In the genomic region with DNA sequence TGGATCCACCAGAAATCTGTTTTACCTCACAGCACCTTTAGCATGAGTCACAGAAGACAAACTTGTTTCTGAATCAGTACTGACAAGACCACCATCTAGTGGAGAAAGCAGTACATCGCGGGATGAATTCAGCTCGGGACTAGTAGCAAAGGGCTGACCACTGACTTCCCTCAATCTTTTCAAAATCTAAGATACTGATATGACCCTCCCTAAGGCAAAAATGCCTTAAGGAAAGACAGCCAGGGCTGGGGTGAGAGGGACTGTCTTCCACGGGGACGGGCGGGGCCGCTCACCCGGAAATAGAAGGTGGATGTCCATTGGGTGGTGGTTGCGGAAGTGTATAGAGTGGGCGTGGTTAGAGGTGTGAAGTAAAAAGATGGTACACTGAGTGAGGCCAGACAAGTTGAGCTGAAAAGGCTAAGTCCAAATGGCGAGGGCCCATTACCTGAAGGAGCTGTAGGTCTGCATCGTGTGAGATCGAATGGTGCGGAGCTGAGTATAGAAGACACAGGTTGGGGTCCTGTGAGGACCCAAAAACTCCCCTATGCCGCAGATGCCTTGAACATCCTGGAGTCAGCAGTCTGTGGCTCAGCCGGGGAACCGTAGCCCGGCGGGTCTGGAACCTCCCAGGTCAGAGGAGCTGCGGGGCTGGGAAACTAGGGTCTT, we compare ENCODE assay signal across 7 mouse cellular contexts. TPM values are rescaled to one million over a fixed set of nuclear protein-coding genes. Genes with fewer than 3 reads are reported as not detected.
A peak's percentile ranks its signal among the peaks of the same experiment; 100 is the strongest.
DNase-seq lines count a peak whose midpoint lies in the region; ATAC-seq and TF ChIP-seq lines count a peak whose summit lies in the region.

Gene Zfp677 (plus strand): TSS at position 358 of the 666 bp plus-strand sequence.

- H3K27me3 ChIP-seq in embryonic facial prominence, embryonic 12.5 days = no peaks in the 10 kb centered on the region
- H3K27me3 ChIP-seq in intestine, postnatal 0 days (replicated peaks; ENCODE audit: control insufficient read depth, insufficient read depth, low read length) = no peaks in the 10 kb centered on the region
- no peaks in the 10 kb centered on the region for H3K27me3 ChIP-seq in midbrain, embryonic 11.5 days (ENCODE audit: control insufficient read depth, insufficient read depth, low read length)

- H3K27ac ChIP-seq in embryonic facial prominence, embryonic 12.5 days = no peak within 1 kb of the TSS
- no peak within 1 kb of the TSS for H3K27ac ChIP-seq in intestine, postnatal 0 days (ENCODE audit: low read depth, low read length)
- H3K27ac ChIP-seq in midbrain, embryonic 11.5 days (ENCODE audit: low read depth, low read length) = no peak within 1 kb of the TSS

- no peaks in the 10 kb centered on the region for H3K36me3 ChIP-seq in embryonic facial prominence, embryonic 12.5 days
- no peaks in the 10 kb centered on the region for H3K36me3 ChIP-seq in intestine, postnatal 0 days (ENCODE audit: control insufficient read depth, insufficient read depth)
- H3K36me3 ChIP-seq in midbrain, embryonic 11.5 days (ENCODE audit: control insufficient read depth, insufficient read depth, low read length) = no peaks in the 10 kb centered on the region

- H3K4me1 ChIP-seq in embryonic facial prominence, embryonic 12.5 days = no peaks in the 10 kb centered on the region
- no peaks in the 10 kb centered on the region for H3K4me1 ChIP-seq in intestine, postnatal 0 days (replicated peaks; ENCODE audit: control insufficient read depth, insufficient read depth, low read length)
- H3K4me1 ChIP-seq in midbrain, embryonic 11.5 days (ENCODE audit: control insufficient read depth, insufficient read depth, low read length) = no peaks in the 10 kb centered on the region

- DNase-seq in adrenal gland, postnatal 36 days = peak; percentile 80 to 82
- DNase-seq in left cerebral cortex, postnatal 4 days = peak; percentile 51
- peak; percentile 93 for DNase-seq in midbrain, embryonic 11.5 days (ENCODE audit: low spot score, missing footprints)
- DNase-seq in right cerebral cortex, postnatal 4 days = peak; percentile 49

- peak within 1 kb of the TSS; percentile 51 for H3K4me3 ChIP-seq in embryonic facial prominence, embryonic 12.5 days
- peak within 1 kb of the TSS; percentile 52 for H3K4me3 ChIP-seq in intestine, postnatal 0 days (ENCODE audit: low read depth, low read length)
- H3K4me3 ChIP-seq in midbrain, embryonic 11.5 days (ENCODE audit: low read depth, low read length) = peak within 1 kb of the TSS; percentile 41

- intact Hi-C loops in left cerebral cortex, postnatal 4 days (cut with DNase I) = no loop called here

- TF ChIP-seq CTCF in intestine, postnatal 0 days (IDR thresholded peaks at IDR 0.05; ENCODE audit: low read depth) = peak; percentile 75

- H3K9me3 ChIP-seq in embryonic facial prominence, embryonic 12.5 days = no peaks in the 10 kb centered on the region
- no peaks in the 10 kb centered on the region for H3K9me3 ChIP-seq in intestine, postnatal 0 days (ENCODE audit: control insufficient read depth)
- H3K9me3 ChIP-seq in midbrain, embryonic 11.5 days (ENCODE audit: control insufficient read depth, low read length) = no peaks in the 10 kb centered on the region

- H3K4me2 ChIP-seq in embryonic facial prominence, embryonic 12.5 days (replicated peaks) = peak within 1 kb of the TSS; percentile 72
- peak within 1 kb of the TSS; percentile 83 for H3K4me2 ChIP-seq in intestine, postnatal 0 days (replicated peaks; ENCODE audit: low read depth)
- H3K4me2 ChIP-seq in midbrain, embryonic 11.5 days = peak within 1 kb of the TSS; percentile 52

- H3K9ac ChIP-seq in embryonic facial prominence, embryonic 12.5 days = peak within 1 kb of the TSS; percentile 28; the same call in 1 of the 2 replicates
- H3K9ac ChIP-seq in intestine, postnatal 0 days (ENCODE audit: low read depth, low read length) = peak within 1 kb of the TSS; percentile 44
- peak within 1 kb of the TSS; percentile 55 for H3K9ac ChIP-seq in midbrain, embryonic 11.5 days (ENCODE audit: low read length)

- peak; percentile 97 for ATAC-seq in embryonic facial prominence, embryonic 12.5 days (ENCODE audit: insufficient number of reproducible peaks, insufficient read depth, low FRiP score, low TSS enrichment)
- peak; percentile 100 for ATAC-seq in granulocyte monocyte progenitor cell, adult 5-6 weeks (replicated peaks; ENCODE audit: poor library complexity, severe bottlenecking)
- peak; percentile 100 for ATAC-seq in intestine, postnatal 0 days
- peak; percentile 99 for ATAC-seq in midbrain, embryonic 11.5 days (ENCODE audit: low FRiP score)

- 6% methylated on average over 20 of the region's 20 CpGs for WGBS in embryonic facial prominence, embryonic 12.5 days
- 7% methylated on average over 20 of the region's 20 CpGs for WGBS in intestine, postnatal 0 days
- WGBS in midbrain, embryonic 11.5 days = 10% methylated on average over 20 of the region's 20 CpGs

RNA-seq across cellular contexts. Expression of gene Zfp677, which starts in this region (rescaled TPM):
- total RNA-seq in adrenal gland, postnatal 36 days (2021) = 1 to 10 TPM; 3.0 to 5.5 TPM
- polyA plus RNA-seq in embryonic facial prominence, embryonic 12.5 days (2016; fragmentation: Nextera tagmentation; extraction: Ambion mirVana) = 3.3 TPM in 2 replicates
- total RNA-seq in granulocyte monocyte progenitor cell, adult 5-6 weeks (2014; fragmentation: Nextera tagmentation) = 5.5 and 12.5 TPM in 2 replicates
- total RNA-seq in granulocyte monocyte progenitor cell, adult 5-6 weeks (2017) = 11.4 and 17.5 TPM in 2 replicates
- polyA plus RNA-seq in intestine, postnatal 0 days (2015; fragmentation: Nextera tagmentation; extraction: Ambion mirVana) = 1.7 and 1.8 TPM in 2 replicates
- 1 to 10 TPM; 3.3 to 3.5 TPM for total RNA-seq in left cerebral cortex, postnatal 4 days (2021)
- polyA plus RNA-seq in midbrain, embryonic 11.5 days (2014; fragmentation: Nextera tagmentation; extraction: Ambion mirVana) = 2.9 and 3.3 TPM in 2 replicates
